21 mouse cellular contexts compared by ENCODE assay signal in the genomic region with DNA sequence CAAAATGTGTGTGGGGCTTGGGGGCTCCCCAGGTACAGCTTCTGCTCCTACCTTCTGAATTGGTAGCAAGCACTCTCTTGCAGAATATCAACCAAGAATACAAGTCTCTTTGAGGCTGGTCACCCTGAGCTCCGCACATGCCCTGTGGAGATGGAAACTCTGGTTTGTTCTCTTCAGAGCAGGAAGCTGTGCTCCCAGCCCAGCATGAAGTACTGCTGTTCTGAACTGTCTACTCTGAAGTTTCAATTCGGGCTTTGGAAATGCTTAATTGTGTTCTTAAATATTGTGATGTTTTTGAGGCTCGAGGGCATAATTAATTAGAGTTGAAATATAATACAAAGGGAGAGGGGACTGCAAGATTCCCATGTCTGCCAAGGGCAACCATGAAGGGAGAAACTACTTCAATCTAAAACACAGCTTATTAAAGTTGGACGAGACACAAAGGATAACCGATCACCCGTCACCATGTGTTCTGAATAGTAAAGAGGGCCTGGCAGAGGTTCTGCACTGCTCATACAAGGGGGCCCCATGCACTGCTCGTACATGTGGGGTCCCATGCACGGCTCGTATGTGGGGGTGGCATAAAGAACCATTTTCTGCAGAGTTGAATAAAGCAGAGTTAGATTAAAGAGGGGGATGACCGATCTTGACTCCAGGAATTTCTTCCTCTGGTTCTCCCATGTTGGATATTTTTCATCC.
DNase-seq lines count a peak whose midpoint lies in the region; ATAC-seq and TF ChIP-seq lines count a peak whose summit lies in the region.
"Had no signal": no experiment of that assay in that cellular context is flagged by ENCODE, and none has a peak within 500 bp of the region (broad histone marks: within the 10 kb centered on the region; RNA-seq: fewer than 3 reads in every experiment).

No protein-coding gene starts in this region.

- peak; percentile 66; the same call in 1 of the 2 replicates for ATAC-seq in neural tube, embryonic 15.5 days (ENCODE audit: low FRiP score)
- peak; percentile 68 for ATAC-seq in hindbrain, postnatal 0 days
- ATAC-seq: intestine, embryonic 15.5 days had no signal

- WGBS in neural tube, embryonic 15.5 days, result 52% methylated on average over 10 of the region's 10 CpGs
- WGBS in hindbrain, embryonic 10.5 days, result 71% methylated on average over 10 of the region's 10 CpGs
- WGBS in hindbrain, postnatal 0 days, result 32% methylated on average over 10 of the region's 10 CpGs

- H3K9ac ChIP-seq in neural tube, embryonic 15.5 days (replicated peaks), result no peak overlapping the region
- no peak overlapping the region for H3K9ac ChIP-seq in hindbrain, postnatal 0 days (replicated peaks; ENCODE audit: low read length)
- H3K9ac ChIP-seq: heart, embryonic 13.5 days; intestine, embryonic 15.5 days; limb, embryonic 13.5 days; liver, embryonic 13.5 days; lung, embryonic 14.5 days had no signal

- no peaks in the 10 kb centered on the region for H3K27me3 ChIP-seq in neural tube, embryonic 15.5 days (replicated peaks)
- H3K27me3 ChIP-seq in hindbrain, embryonic 10.5 days (ENCODE audit: insufficient read depth, poor library complexity, severe bottlenecking), result no peaks in the 10 kb centered on the region
- H3K27me3 ChIP-seq in hindbrain, postnatal 0 days (ENCODE audit: insufficient read depth, low read length), result no peaks in the 10 kb centered on the region
- H3K27me3 ChIP-seq: CH12.LX; heart, embryonic 13.5 days; intestine, embryonic 15.5 days; limb, embryonic 13.5 days; liver, embryonic 13.5 days had no signal

- no peak for DNase-seq in neural tube, embryonic 10.5 days (ENCODE audit: extremely low spot score, low spot score)
- no peak for DNase-seq in hindbrain, embryonic 10.5 days (ENCODE audit: low spot score)
- peak; percentile 25 for DNase-seq in hindbrain, postnatal 0 days (ENCODE audit: low spot score)
- DNase-seq in left cerebral cortex, postnatal 36 days (ENCODE audit: low spot score in 2 of 2), result no peak
- DNase-seq in gastrocnemius, adult 2 months, result no peak
- DNase-seq in cerebellum, adult 9-10 months, result no peak
- DNase-seq: adrenal gland, postnatal 25 days; cerebellum, adult 11-12 months; cerebellum, postnatal 25 days; embryo, embryonic 11 days; kidney, adult 9 months; kidney, postnatal 25 days; liver, embryonic 13.5 days; lung, embryonic 14.5 days; lung, postnatal 36 days; thymus, postnatal 4 days had no signal

- TF ChIP-seq CTCF in hindbrain, postnatal 0 days (IDR thresholded peaks at IDR 0.05; ENCODE audit: low read depth), result no peak
- no peak for TF ChIP-seq CTCF in gastrocnemius, adult 2 months (IDR thresholded peaks at IDR 0.05)

- H3K9me3 ChIP-seq in neural tube, embryonic 15.5 days (replicated peaks), result no peaks in the 10 kb centered on the region
- H3K9me3 ChIP-seq in hindbrain, embryonic 10.5 days, result no peaks in the 10 kb centered on the region
- no peaks in the 10 kb centered on the region for H3K9me3 ChIP-seq in hindbrain, postnatal 0 days (ENCODE audit: low read length)
- H3K9me3 ChIP-seq: heart, embryonic 13.5 days; intestine, embryonic 15.5 days; limb, embryonic 13.5 days; liver, embryonic 13.5 days had no signal

- H3K4me2 ChIP-seq in neural tube, embryonic 15.5 days, result no peak overlapping the region
- no peak overlapping the region for H3K4me2 ChIP-seq in hindbrain, postnatal 0 days (ENCODE audit: low read depth, low read length)
- H3K4me2 ChIP-seq: heart, embryonic 13.5 days; intestine, embryonic 15.5 days; limb, embryonic 13.5 days; liver, embryonic 13.5 days; lung, embryonic 14.5 days had no signal

- peaks cover 12% of the 10 kb centered on the region; the same call in 1 of the 2 replicates for H3K4me1 ChIP-seq in neural tube, embryonic 15.5 days
- H3K4me1 ChIP-seq in hindbrain, embryonic 10.5 days (replicated peaks), result peaks cover 23% of the 10 kb centered on the region
- H3K4me1 ChIP-seq in hindbrain, postnatal 0 days (ENCODE audit: insufficient read depth, low read length), result no peaks in the 10 kb centered on the region
- H3K4me1 ChIP-seq: heart, embryonic 13.5 days; intestine, embryonic 15.5 days; liver, embryonic 13.5 days had no signal

- no peak overlapping the region for H3K4me3 ChIP-seq in neural tube, embryonic 15.5 days (replicated peaks)
- no peak overlapping the region for H3K4me3 ChIP-seq in hindbrain, embryonic 10.5 days
- no peak overlapping the region for H3K4me3 ChIP-seq in hindbrain, postnatal 0 days (ENCODE audit: low read length)
- H3K4me3 ChIP-seq in gastrocnemius, adult 2 months, result no peak overlapping the region
- H3K4me3 ChIP-seq: heart, embryonic 13.5 days; intestine, embryonic 15.5 days; limb, embryonic 13.5 days; liver, embryonic 13.5 days had no signal

- H3K27ac ChIP-seq in neural tube, embryonic 15.5 days (replicated peaks), result no peak overlapping the region
- H3K27ac ChIP-seq in hindbrain, embryonic 10.5 days, result peak overlapping the region; percentile 56; the same call in 1 of the 2 replicates
- no peak overlapping the region for H3K27ac ChIP-seq in hindbrain, postnatal 0 days
- H3K27ac ChIP-seq in gastrocnemius, adult 2 months, result no peak overlapping the region
- H3K27ac ChIP-seq: heart, embryonic 13.5 days; intestine, embryonic 15.5 days; limb, embryonic 13.5 days; liver, embryonic 13.5 days had no signal

- intact Hi-C loops in left cerebral cortex, postnatal 36 days (cut with DNase I), result no loop called here
- intact Hi-C loops in gastrocnemius, adult 2 months (cut with DNase I), result no loop called here

- H3K36me3 ChIP-seq in neural tube, embryonic 15.5 days, result no peaks in the 10 kb centered on the region
- H3K36me3 ChIP-seq in hindbrain, embryonic 10.5 days, result no peaks in the 10 kb centered on the region
- no peaks in the 10 kb centered on the region for H3K36me3 ChIP-seq in hindbrain, postnatal 0 days (ENCODE audit: insufficient read depth, low read length)
- H3K36me3 ChIP-seq: heart, embryonic 13.5 days; intestine, embryonic 15.5 days; limb, embryonic 13.5 days; liver, embryonic 13.5 days had no signal
